Mouse (Mus musculus) induced T-regulatory cell, adult 2 months (primary cell): ENCODE data around the gene Aicda.
"Not testable (repeated sequence)": the region's sequence is repeated elsewhere in the genome, so short reads cannot be mapped to it uniquely, and the experiment has no call there.

Experiments
- DNase-seq: peaks from one replicate; pipeline ENCODE4 v3.0.0-alpha.2; 2012; ENCODE audit warnings: low read depth

Gene Aicda

GRCm38 (mm10) chr6:122553606-122554005, at the start of gene Aicda:
TSS of gene Aicda (plus strand) at chr6:122553801.
- no peak for DNase-seq

- no peak for DNase-seq
These were observed 48.6 kb upstream of the Aicda start for GRCm38 (mm10) chr6:122505041-122505440.

GRCm38 (mm10) chr6:122505545-122505944, 48.1 kb upstream of the Aicda start, which contains the start of gene Mfap5:
TSS of gene Mfap5 (plus strand) at chr6:122505845.
- no peak for DNase-seq

- no peak for DNase-seq
These were observed 45.1 kb upstream of the Aicda start for GRCm38 (mm10) chr6:122508494-122508893.

- DNase-seq: no peak
These were observed 40.4 kb upstream of the Aicda start for GRCm38 (mm10) chr6:122512914-122513878.

GRCm38 (mm10) chr6:122514312-122514711, 39.3 kb upstream of the Aicda start:
- no peak for DNase-seq

- not testable (repeated sequence) for DNase-seq
These were observed 37.8 kb upstream of the Aicda start for GRCm38 (mm10) chr6:122515762-122516161.

- DNase-seq: no peak
These were observed 35.9 kb upstream of the Aicda start for GRCm38 (mm10) chr6:122517668-122518067.

- peak; percentile 54 for DNase-seq
These were observed 34.2 kb upstream of the Aicda start for GRCm38 (mm10) chr6:122519384-122519783.

GRCm38 (mm10) chr6:122522595-122522994, 31.0 kb upstream of the Aicda start:
- DNase-seq: peak; percentile 42

GRCm38 (mm10) chr6:122523289-122523688, 30.3 kb upstream of the Aicda start:
- no peak for DNase-seq

- DNase-seq: peak; percentile 90
These were observed 26.0 kb upstream of the Aicda start for GRCm38 (mm10) chr6:122527596-122527995.

- peak; percentile 21 for DNase-seq
These were observed 25.5 kb upstream of the Aicda start for GRCm38 (mm10) chr6:122528136-122528535.

GRCm38 (mm10) chr6:122531466-122532174, 22.0 kb upstream of the Aicda start:
- DNase-seq: no peak

- DNase-seq: peak; percentile 90
These were observed 20.7 kb upstream of the Aicda start for GRCm38 (mm10) chr6:122532883-122533302.

GRCm38 (mm10) chr6:122534032-122534431, 19.6 kb upstream of the Aicda start:
- no peak for DNase-seq

- DNase-seq: no peak
These were observed 14.0 kb upstream of the Aicda start for GRCm38 (mm10) chr6:122539564-122539963.

GRCm38 (mm10) chr6:122542459-122542858, 11.1 kb upstream of the Aicda start:
- DNase-seq: not testable (repeated sequence)

GRCm38 (mm10) chr6:122543574-122543973, 10.0 kb upstream of the Aicda start:
- no peak for DNase-seq

GRCm38 (mm10) chr6:122544672-122545071, 8.9 kb upstream of the Aicda start:
- DNase-seq: no peak

GRCm38 (mm10) chr6:122545289-122545882, 8.2 kb upstream of the Aicda start:
- no peak for DNase-seq

- DNase-seq: no peak
These were observed 7.7 kb upstream of the Aicda start for GRCm38 (mm10) chr6:122545948-122546347.
